Mouse (Mus musculus): ENCODE results near the gene Plin1. TPM values are rescaled to one million over a fixed set of nuclear protein-coding genes. Genes with fewer than 3 reads are reported as not detected.

Gene Plin1
- total and polyA plus RNA-seq, 2 experiments: 0.74 TPM; not detected in 1

DNA sequence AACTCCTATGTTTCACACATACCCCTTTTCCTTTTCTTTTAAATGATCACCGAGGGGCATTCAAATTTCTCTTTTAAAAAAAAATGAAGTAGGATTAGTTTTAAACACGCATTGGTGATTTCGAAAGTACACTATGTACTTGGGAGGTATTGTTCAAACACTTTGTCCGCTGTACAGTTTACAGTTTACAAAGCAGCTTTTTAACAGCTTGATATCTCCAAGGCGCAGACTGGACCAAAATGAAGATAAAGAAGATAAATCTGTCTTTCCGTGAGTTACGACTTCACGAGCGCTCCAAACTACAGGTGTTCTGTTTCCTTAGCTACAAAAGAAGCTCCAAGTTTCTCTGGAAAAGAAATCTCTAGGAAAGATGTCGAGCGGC lies 9.6 kb upstream of the Plin1 start:
- Histone ChIP-seq H3K27ac (replicated peaks; ENCODE audit: insufficient read depth, low read depth, low read length) (peak overlapping the region; percentile 88), H3K4me1 (ENCODE audit: control insufficient read depth, insufficient read depth, low read length) (no peaks in the 10 kb centered on the region; the same call in 1 of the 2 replicates), H3K79me2 (ENCODE audit: control insufficient read depth, insufficient read depth, low read length) (no peaks in the 10 kb centered on the region), H3K36me3 (ENCODE audit: control insufficient read depth, insufficient read depth, low read length) (peaks cover 19% of the 10 kb centered on the region; the same call in 1 of the 2 replicates), H3K4me3 (ENCODE audit: insufficient read depth, low read depth, low read length) (peak overlapping the region; percentile 94), H3K9ac (ENCODE audit: low read depth, low read length) (peak overlapping the region; percentile 93), H3K27me3 (ENCODE audit: control insufficient read depth, insufficient read depth, low read length) (no peaks in the 10 kb centered on the region)
- 4% methylated on average over 11 of the region's 11 CpGs for WGBS
- DNase-seq (ENCODE audit: extremely low read depth, low read depth, low spot score): peak; percentile 77
- TF ChIP-seq CTCF (IDR thresholded peaks at IDR 0.05; ENCODE audit: low read depth, low read length) (no peak), POLR2A (IDR thresholded peaks at IDR 0.05; ENCODE audit: extremely low read depth, insufficient read depth, low read length) (no peak)

DNA sequence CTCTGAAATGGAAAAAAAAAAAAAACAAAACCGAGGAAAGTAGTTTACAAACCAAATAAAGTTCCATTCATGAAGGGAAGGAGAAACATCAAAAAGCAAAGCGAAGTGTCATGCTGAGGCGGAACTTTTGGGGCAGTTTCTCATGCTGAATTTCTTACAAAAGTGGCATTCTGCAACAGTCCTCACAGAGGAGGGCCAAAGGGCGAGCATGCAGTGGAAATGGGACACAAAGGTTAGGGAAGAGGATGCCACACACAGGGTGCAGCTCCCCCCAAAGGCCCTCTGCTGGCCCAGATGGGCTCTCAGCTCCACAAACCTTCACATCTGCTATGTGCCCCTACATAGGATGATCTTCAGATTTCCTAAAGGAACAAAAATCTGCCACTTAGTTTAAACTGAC lies 7.6 kb upstream of the Plin1 start:
- no peaks in the 10 kb centered on the region for H3K27me3 ChIP-seq (ENCODE audit: control insufficient read depth, insufficient read depth, low read length)
- DNase-seq (ENCODE audit: extremely low read depth, low read depth, low spot score): peak; percentile 66
- TF ChIP-seq CTCF (IDR thresholded peaks at IDR 0.05; ENCODE audit: low read depth, low read length): no peak
- no peak for TF ChIP-seq POLR2A (IDR thresholded peaks at IDR 0.05; ENCODE audit: extremely low read depth, insufficient read depth, low read length)
- H3K4me3 ChIP-seq (ENCODE audit: insufficient read depth, low read depth, low read length): no peak overlapping the region
- 59% methylated on average over 4 of the region's 4 CpGs for WGBS
- peaks cover 30% of the 10 kb centered on the region; the same call in 1 of the 2 replicates for H3K36me3 ChIP-seq (ENCODE audit: control insufficient read depth, insufficient read depth, low read length)
- no peak overlapping the region for H3K9ac ChIP-seq (ENCODE audit: low read depth, low read length)
- no peak overlapping the region for H3K27ac ChIP-seq (replicated peaks; ENCODE audit: insufficient read depth, low read depth, low read length)
- no peaks in the 10 kb centered on the region for H3K79me2 ChIP-seq (ENCODE audit: control insufficient read depth, insufficient read depth, low read length)
- peaks cover 4% of the 10 kb centered on the region for H3K4me1 ChIP-seq (ENCODE audit: control insufficient read depth, insufficient read depth, low read length)

DNA sequence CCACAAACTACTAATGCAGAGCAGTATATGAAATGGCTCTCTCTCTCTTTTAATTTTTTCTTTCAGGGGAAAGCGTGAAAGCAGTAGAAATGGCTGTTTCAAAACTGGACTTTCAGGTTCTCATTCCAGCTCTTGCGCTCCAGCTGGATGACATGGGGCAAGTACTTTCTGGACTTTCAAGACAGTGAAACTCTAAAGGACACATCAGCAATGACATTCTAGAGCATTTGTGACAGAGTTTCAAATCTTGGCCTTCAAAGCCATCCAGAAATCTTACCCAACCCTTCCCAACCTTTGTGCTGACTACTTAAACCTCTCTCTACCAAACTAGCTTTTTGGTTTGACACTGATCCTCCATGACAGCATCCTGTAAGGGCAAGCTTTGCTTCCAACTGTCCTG lies 6.2 kb upstream of the Plin1 start:
- H3K27me3 ChIP-seq (ENCODE audit: control insufficient read depth, insufficient read depth, low read length): no peaks in the 10 kb centered on the region
- no peaks in the 10 kb centered on the region for H3K79me2 ChIP-seq (ENCODE audit: control insufficient read depth, insufficient read depth, low read length)
- WGBS: 99% methylated on average over 2 of the region's 2 CpGs
- TF ChIP-seq CTCF (IDR thresholded peaks at IDR 0.05; ENCODE audit: low read depth, low read length) (no peak), POLR2A (IDR thresholded peaks at IDR 0.05; ENCODE audit: extremely low read depth, insufficient read depth, low read length) (no peak)
- H3K36me3 ChIP-seq (ENCODE audit: control insufficient read depth, insufficient read depth, low read length): peaks cover 30% of the 10 kb centered on the region; the same call in 1 of the 2 replicates
- no peak overlapping the region for H3K9ac ChIP-seq (ENCODE audit: low read depth, low read length)
- no peak overlapping the region for H3K4me3 ChIP-seq (ENCODE audit: insufficient read depth, low read depth, low read length)
- no peak for DNase-seq (ENCODE audit: extremely low read depth, low read depth, low spot score)
- H3K27ac ChIP-seq (replicated peaks; ENCODE audit: insufficient read depth, low read depth, low read length): no peak overlapping the region
- H3K4me1 ChIP-seq (ENCODE audit: control insufficient read depth, insufficient read depth, low read length): peaks cover 16% of the 10 kb centered on the region

DNA sequence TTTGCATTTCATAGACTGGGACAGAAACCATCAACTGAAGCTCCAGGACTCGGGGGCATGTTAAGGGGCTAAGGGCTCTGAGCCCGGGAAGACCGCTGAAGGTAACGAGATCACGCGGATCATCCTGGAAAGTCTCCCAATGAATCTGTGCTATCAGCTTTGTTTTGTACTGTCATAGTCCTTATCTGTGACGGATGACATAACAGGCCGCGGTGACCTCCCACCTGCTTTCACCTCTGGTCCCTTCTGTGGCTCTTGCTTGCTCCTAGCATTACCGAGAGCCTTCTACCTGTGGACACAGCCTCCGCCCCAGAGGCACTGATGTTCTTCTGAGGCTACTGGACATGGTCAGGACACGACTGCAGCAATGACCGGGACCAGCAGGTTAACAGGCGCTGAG lies 3.8 kb upstream of the Plin1 start:
- no peak for TF ChIP-seq POLR2A (IDR thresholded peaks at IDR 0.05; ENCODE audit: extremely low read depth, insufficient read depth, low read length)
- no peak for TF ChIP-seq CTCF (IDR thresholded peaks at IDR 0.05; ENCODE audit: low read depth, low read length)
- peak; percentile 86 for DNase-seq (ENCODE audit: extremely low read depth, low read depth, low spot score)
- Histone ChIP-seq H3K79me2 (ENCODE audit: control insufficient read depth, insufficient read depth, low read length) (no peaks in the 10 kb centered on the region), H3K27me3 (ENCODE audit: control insufficient read depth, insufficient read depth, low read length) (no peaks in the 10 kb centered on the region), H3K27ac (replicated peaks; ENCODE audit: insufficient read depth, low read depth, low read length) (no peak overlapping the region; the same call in 1 of the 2 replicates), H3K9ac (ENCODE audit: low read depth, low read length) (no peak overlapping the region), H3K4me3 (ENCODE audit: insufficient read depth, low read depth, low read length) (no peak overlapping the region), H3K4me1 (ENCODE audit: control insufficient read depth, insufficient read depth, low read length) (peaks cover 16% of the 10 kb centered on the region), H3K36me3 (ENCODE audit: control insufficient read depth, insufficient read depth, low read length) (peaks cover 30% of the 10 kb centered on the region; the same call in 1 of the 2 replicates)
- WGBS: 61% methylated on average over 14 of the region's 14 CpGs

DNA sequence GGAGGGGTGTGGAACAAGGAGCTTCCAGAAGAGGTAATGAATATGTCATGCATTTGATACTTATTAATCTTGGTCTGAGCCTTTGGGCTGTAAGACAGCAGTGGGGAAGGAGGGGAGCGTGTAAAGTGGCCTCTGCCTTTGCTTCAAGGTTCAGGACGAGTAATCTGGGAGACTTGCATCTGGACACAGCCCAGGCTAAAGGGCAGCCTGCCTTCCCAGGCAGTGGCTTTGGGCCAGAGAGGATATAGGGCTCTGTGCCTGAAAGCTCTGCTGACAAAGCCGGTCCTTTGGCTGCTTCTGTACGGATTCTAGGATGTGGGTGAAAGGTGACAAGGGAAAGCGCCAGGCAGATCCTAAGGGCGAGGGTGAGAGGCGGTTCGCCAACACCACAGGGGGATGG lies 1.9 kb upstream of the Plin1 start:
- H3K4me3 ChIP-seq (ENCODE audit: insufficient read depth, low read depth, low read length): no peak overlapping the region
- 10% methylated on average over 8 of the region's 8 CpGs for WGBS

DNA sequence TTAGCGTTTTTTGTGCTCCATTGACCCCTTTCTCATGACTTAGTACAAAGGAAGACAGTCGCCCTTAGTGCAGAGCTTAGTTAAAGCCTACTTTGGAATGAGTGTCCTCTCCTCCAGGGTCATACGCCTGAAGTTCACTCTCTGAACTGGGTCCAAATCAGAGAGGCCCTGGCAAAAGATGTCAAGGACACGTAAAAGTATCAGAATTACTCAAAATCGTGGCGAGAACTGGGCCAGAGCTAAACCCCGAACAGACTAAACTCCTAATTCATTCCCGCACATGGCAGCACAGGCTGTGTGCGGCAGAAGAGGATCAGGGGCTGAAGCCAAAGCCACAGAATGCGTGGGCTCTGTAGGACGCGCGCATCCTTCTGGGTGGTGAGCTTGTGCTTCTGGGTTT lies 1.3 kb downstream of the Plin1 start:
- Histone ChIP-seq H3K4me3 (ENCODE audit: insufficient read depth, low read depth, low read length) (no peak overlapping the region), H3K79me2 (ENCODE audit: control insufficient read depth, insufficient read depth, low read length) (no peaks in the 10 kb centered on the region), H3K27me3 (ENCODE audit: control insufficient read depth, insufficient read depth, low read length) (no peaks in the 10 kb centered on the region), H3K9ac (ENCODE audit: low read depth, low read length) (no peak overlapping the region), H3K27ac (replicated peaks; ENCODE audit: insufficient read depth, low read depth, low read length) (no peak overlapping the region), H3K36me3 (ENCODE audit: control insufficient read depth, insufficient read depth, low read length) (peaks cover 5% of the 10 kb centered on the region; the same call in 1 of the 2 replicates), H3K4me1 (ENCODE audit: control insufficient read depth, insufficient read depth, low read length) (peaks cover 16% of the 10 kb centered on the region)
- 81% methylated on average over 13 of the region's 13 CpGs for WGBS
- DNase-seq (ENCODE audit: extremely low read depth, low read depth, low spot score): no peak
- TF ChIP-seq CTCF (IDR thresholded peaks at IDR 0.05; ENCODE audit: low read depth, low read length): no peak
- no peak for TF ChIP-seq POLR2A (IDR thresholded peaks at IDR 0.05; ENCODE audit: extremely low read depth, insufficient read depth, low read length)

More for the DNA sequence above, 1.9 kb upstream of the Plin1 start:
- H3K27ac ChIP-seq (replicated peaks; ENCODE audit: insufficient read depth, low read depth, low read length): peak overlapping the region; percentile 3; the same call in 1 of the 2 replicates
- H3K36me3 ChIP-seq (ENCODE audit: control insufficient read depth, insufficient read depth, low read length): peaks cover 25% of the 10 kb centered on the region; the same call in 1 of the 2 replicates
- no peak overlapping the region for H3K9ac ChIP-seq (ENCODE audit: low read depth, low read length)
- peak; percentile 96 for DNase-seq (ENCODE audit: extremely low read depth, low read depth, low spot score)
- peaks cover 16% of the 10 kb centered on the region for H3K4me1 ChIP-seq (ENCODE audit: control insufficient read depth, insufficient read depth, low read length)
- H3K79me2 ChIP-seq (ENCODE audit: control insufficient read depth, insufficient read depth, low read length): no peaks in the 10 kb centered on the region
- no peaks in the 10 kb centered on the region for H3K27me3 ChIP-seq (ENCODE audit: control insufficient read depth, insufficient read depth, low read length)
- TF ChIP-seq CTCF (IDR thresholded peaks at IDR 0.05; ENCODE audit: low read depth, low read length): no peak
- TF ChIP-seq POLR2A (IDR thresholded peaks at IDR 0.05; ENCODE audit: extremely low read depth, insufficient read depth, low read length): no peak

All from liver, adult 2 months (tissue).